Mouse (Mus musculus): Measurements from ENCODE around the gene Hnf1b. TPM values are rescaled to one million over a fixed set of nuclear protein-coding genes. Genes with fewer than 3 reads are reported as not detected.

The Hnf1b gene
- polyA plus RNA-seq, 1 experiment from 2014 or later, result 0.14 TPM

DNA sequence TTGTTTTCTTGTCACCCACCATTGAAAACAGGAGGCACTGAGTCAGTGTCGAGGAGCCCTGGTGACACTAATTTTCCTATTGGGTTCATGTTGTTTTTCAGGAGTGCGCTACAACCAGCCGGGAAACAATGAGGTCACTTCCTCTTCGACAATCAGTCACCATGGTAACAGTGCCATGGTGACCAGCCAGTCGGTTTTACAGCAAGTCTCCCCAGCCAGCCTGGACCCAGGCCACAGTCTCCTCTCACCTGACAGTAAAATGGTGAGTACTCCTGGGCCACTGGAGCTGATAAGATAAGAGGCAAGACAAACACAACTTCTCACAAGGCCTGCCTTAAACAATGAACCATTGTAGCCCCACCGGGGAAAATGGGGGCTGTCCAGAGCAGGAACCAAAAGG, 32.7 kb downstream of the Hnf1b start:
- 49% methylated on average over 6 of the region's 6 CpGs for WGBS
- H3K27me3 ChIP-seq (replicated peaks; ENCODE audit: control insufficient read depth, insufficient read depth, low read length), result no peaks in the 10 kb centered on the region
- no peaks in the 10 kb centered on the region for H3K9me3 ChIP-seq (replicated peaks; ENCODE audit: control insufficient read depth, low read length)
- no peak overlapping the region for H3K9ac ChIP-seq (ENCODE audit: low read length)
- no peak overlapping the region for H3K27ac ChIP-seq (ENCODE audit: low read depth, low read length)
- H3K4me3 ChIP-seq (ENCODE audit: low read depth, low read length), result no peak overlapping the region
- no peak overlapping the region for H3K4me2 ChIP-seq (ENCODE audit: low read length)
- no peak for ATAC-seq
- no peaks in the 10 kb centered on the region for H3K36me3 ChIP-seq (ENCODE audit: control insufficient read depth, insufficient read depth, low read length)
- DNase-seq (ENCODE audit: low spot score), result peak; percentile 45
- no peaks in the 10 kb centered on the region for H3K4me1 ChIP-seq (ENCODE audit: control insufficient read depth, insufficient read depth, low read length)

GRCm38 (mm10) chr11:83883074-83883473, 33.2 kb downstream of the Hnf1b start:
- H3K9me3 ChIP-seq (replicated peaks; ENCODE audit: control insufficient read depth, low read length), result no peaks in the 10 kb centered on the region
- 83% methylated on average over 6 of the region's 6 CpGs for WGBS

DNA sequence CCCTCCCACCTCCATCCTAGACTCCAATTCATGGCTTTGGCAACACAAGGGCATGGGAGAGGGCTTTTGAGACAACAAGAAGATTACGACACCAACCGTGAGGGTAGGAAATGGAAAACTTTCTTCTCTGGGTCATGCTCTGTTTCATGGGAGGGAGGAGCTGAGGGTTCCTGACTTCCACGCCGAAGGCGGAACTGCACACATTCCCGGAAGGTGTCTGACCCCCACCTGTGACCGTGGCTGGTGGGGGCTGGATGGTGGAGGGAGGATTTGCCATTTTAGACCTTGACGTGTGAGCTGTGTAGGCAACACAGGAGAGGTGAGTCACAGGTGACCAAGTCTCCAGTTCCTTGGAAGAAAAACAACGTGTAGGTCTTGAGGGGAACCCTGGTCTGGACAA, 33.9 kb downstream of the Hnf1b start:
- Histone ChIP-seq H3K9me3 (replicated peaks; ENCODE audit: control insufficient read depth, low read length) (no peaks in the 10 kb centered on the region), H3K4me3 (ENCODE audit: low read depth, low read length) (no peak overlapping the region), H3K9ac (ENCODE audit: low read length) (no peak overlapping the region), H3K36me3 (ENCODE audit: control insufficient read depth, insufficient read depth, low read length) (no peaks in the 10 kb centered on the region), H3K4me1 (ENCODE audit: control insufficient read depth, insufficient read depth, low read length) (no peaks in the 10 kb centered on the region), H3K27ac (ENCODE audit: low read depth, low read length) (no peak overlapping the region), H3K4me2 (ENCODE audit: low read length) (no peak overlapping the region), H3K27me3 (replicated peaks; ENCODE audit: control insufficient read depth, insufficient read depth, low read length) (no peaks in the 10 kb centered on the region)
- DNase-seq (ENCODE audit: low spot score), result no peak
- WGBS, result 87% methylated on average over 9 of the region's 9 CpGs
- ATAC-seq, result no peak

More at GRCm38 (mm10) chr11:83883074-83883473, 33.2 kb downstream of the Hnf1b start:
- Histone ChIP-seq H3K27me3 (replicated peaks; ENCODE audit: control insufficient read depth, insufficient read depth, low read length) (no peaks in the 10 kb centered on the region), H3K4me1 (ENCODE audit: control insufficient read depth, insufficient read depth, low read length) (no peaks in the 10 kb centered on the region), H3K36me3 (ENCODE audit: control insufficient read depth, insufficient read depth, low read length) (no peaks in the 10 kb centered on the region), H3K4me3 (ENCODE audit: low read depth, low read length) (no peak overlapping the region), H3K4me2 (ENCODE audit: low read length) (no peak overlapping the region), H3K27ac (ENCODE audit: low read depth, low read length) (no peak overlapping the region), H3K9ac (ENCODE audit: low read length) (no peak overlapping the region)
- DNase-seq (ENCODE audit: low spot score), result no peak
- no peak for ATAC-seq

- H3K27ac ChIP-seq (ENCODE audit: low read depth, low read length), result no peak overlapping the region
- ATAC-seq (no peak), DNase-seq (ENCODE audit: low spot score) (no peak)
- no peaks in the 10 kb centered on the region for H3K36me3 ChIP-seq (ENCODE audit: control insufficient read depth, insufficient read depth, low read length)
- H3K4me3 ChIP-seq (ENCODE audit: low read depth, low read length), result no peak overlapping the region
- H3K9me3 ChIP-seq (replicated peaks; ENCODE audit: control insufficient read depth, low read length), result no peaks in the 10 kb centered on the region
- H3K9ac ChIP-seq (ENCODE audit: low read length), result no peak overlapping the region
- no peaks in the 10 kb centered on the region for H3K4me1 ChIP-seq (ENCODE audit: control insufficient read depth, insufficient read depth, low read length)
- 93% methylated on average over 8 of the region's 8 CpGs for WGBS
- no peaks in the 10 kb centered on the region for H3K27me3 ChIP-seq (replicated peaks; ENCODE audit: control insufficient read depth, insufficient read depth, low read length)
- H3K4me2 ChIP-seq (ENCODE audit: low read length), result no peak overlapping the region
These were observed 35.3 kb downstream of the Hnf1b start for GRCm38 (mm10) chr11:83885175-83885574.

DNA sequence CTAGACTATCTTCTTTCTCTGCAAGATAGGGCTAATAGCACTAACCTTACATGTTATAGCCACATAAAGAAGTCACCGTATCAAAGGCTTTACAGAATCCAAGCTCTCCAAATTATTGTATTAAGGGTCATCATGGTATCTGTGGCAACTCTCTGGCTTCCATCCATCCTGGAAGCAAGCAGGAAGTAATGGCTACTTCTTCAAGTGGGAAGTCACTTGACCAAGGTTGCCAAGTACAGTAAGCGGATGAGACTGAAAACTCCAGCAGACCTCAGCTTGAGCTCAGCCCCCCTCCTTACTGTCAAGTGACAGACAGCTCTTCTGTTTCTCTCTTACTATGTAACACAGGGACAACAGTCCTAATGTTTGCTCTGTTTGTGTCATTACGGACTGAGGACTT, 36.9 kb downstream of the Hnf1b start:
- Histone ChIP-seq H3K9ac (ENCODE audit: low read length) (no peak overlapping the region), H3K4me2 (ENCODE audit: low read length) (no peak overlapping the region), H3K27me3 (replicated peaks; ENCODE audit: control insufficient read depth, insufficient read depth, low read length) (no peaks in the 10 kb centered on the region), H3K9me3 (replicated peaks; ENCODE audit: control insufficient read depth, low read length) (no peaks in the 10 kb centered on the region), H3K36me3 (ENCODE audit: control insufficient read depth, insufficient read depth, low read length) (no peaks in the 10 kb centered on the region), H3K4me3 (ENCODE audit: low read depth, low read length) (no peak overlapping the region), H3K4me1 (ENCODE audit: control insufficient read depth, insufficient read depth, low read length) (no peaks in the 10 kb centered on the region), H3K27ac (ENCODE audit: low read depth, low read length) (no peak overlapping the region)
- no peak for DNase-seq (ENCODE audit: low spot score)
- WGBS, result 83% methylated on average over 3 of the region's 3 CpGs
- ATAC-seq, result no peak

GRCm38 (mm10) chr11:83891366-83891765, 41.5 kb downstream of the Hnf1b start:
- no peak for ATAC-seq
- no peak for DNase-seq (ENCODE audit: low spot score)
- no peaks in the 10 kb centered on the region for H3K9me3 ChIP-seq (replicated peaks; ENCODE audit: control insufficient read depth, low read length)
- H3K4me2 ChIP-seq (ENCODE audit: low read length), result no peak overlapping the region
- H3K4me1 ChIP-seq (ENCODE audit: control insufficient read depth, insufficient read depth, low read length), result no peaks in the 10 kb centered on the region
- H3K36me3 ChIP-seq (ENCODE audit: control insufficient read depth, insufficient read depth, low read length), result no peaks in the 10 kb centered on the region
- H3K9ac ChIP-seq (ENCODE audit: low read length), result no peak overlapping the region
- no peaks in the 10 kb centered on the region for H3K27me3 ChIP-seq (replicated peaks; ENCODE audit: control insufficient read depth, insufficient read depth, low read length)
- H3K27ac ChIP-seq (ENCODE audit: low read depth, low read length), result no peak overlapping the region
- WGBS, result 58% methylated on average over 6 of the region's 6 CpGs
- no peak overlapping the region for H3K4me3 ChIP-seq (ENCODE audit: low read depth, low read length)

- Histone ChIP-seq H3K4me1 (ENCODE audit: control insufficient read depth, insufficient read depth, low read length) (no peaks in the 10 kb centered on the region), H3K4me3 (ENCODE audit: low read depth, low read length) (no peak overlapping the region), H3K27ac (ENCODE audit: low read depth, low read length) (no peak overlapping the region), H3K27me3 (replicated peaks; ENCODE audit: control insufficient read depth, insufficient read depth, low read length) (no peaks in the 10 kb centered on the region), H3K4me2 (ENCODE audit: low read length) (no peak overlapping the region), H3K9me3 (replicated peaks; ENCODE audit: control insufficient read depth, low read length) (no peaks in the 10 kb centered on the region), H3K36me3 (ENCODE audit: control insufficient read depth, insufficient read depth, low read length) (no peaks in the 10 kb centered on the region), H3K9ac (ENCODE audit: low read length) (no peak overlapping the region)
- ATAC-seq, result no peak
- no peak for DNase-seq (ENCODE audit: low spot score)
- 83% methylated on average over 9 of the region's 9 CpGs for WGBS
These were observed 43.5 kb downstream of the Hnf1b start for GRCm38 (mm10) chr11:83893325-83893724.

- DNase-seq (ENCODE audit: low spot score) (no peak), ATAC-seq (no peak)
- WGBS, result 84% methylated on average over 16 of the region's 16 CpGs
- Histone ChIP-seq H3K36me3 (ENCODE audit: control insufficient read depth, insufficient read depth, low read length) (no peaks in the 10 kb centered on the region), H3K9ac (ENCODE audit: low read length) (no peak overlapping the region), H3K4me3 (ENCODE audit: low read depth, low read length) (no peak overlapping the region), H3K9me3 (replicated peaks; ENCODE audit: control insufficient read depth, low read length) (no peaks in the 10 kb centered on the region), H3K27ac (ENCODE audit: low read depth, low read length) (no peak overlapping the region), H3K27me3 (replicated peaks; ENCODE audit: control insufficient read depth, insufficient read depth, low read length) (no peaks in the 10 kb centered on the region), H3K4me2 (ENCODE audit: low read length) (no peak overlapping the region), H3K4me1 (ENCODE audit: control insufficient read depth, insufficient read depth, low read length) (no peaks in the 10 kb centered on the region)
These were observed 46.9 kb downstream of the Hnf1b start for GRCm38 (mm10) chr11:83896430-83897410.

DNA sequence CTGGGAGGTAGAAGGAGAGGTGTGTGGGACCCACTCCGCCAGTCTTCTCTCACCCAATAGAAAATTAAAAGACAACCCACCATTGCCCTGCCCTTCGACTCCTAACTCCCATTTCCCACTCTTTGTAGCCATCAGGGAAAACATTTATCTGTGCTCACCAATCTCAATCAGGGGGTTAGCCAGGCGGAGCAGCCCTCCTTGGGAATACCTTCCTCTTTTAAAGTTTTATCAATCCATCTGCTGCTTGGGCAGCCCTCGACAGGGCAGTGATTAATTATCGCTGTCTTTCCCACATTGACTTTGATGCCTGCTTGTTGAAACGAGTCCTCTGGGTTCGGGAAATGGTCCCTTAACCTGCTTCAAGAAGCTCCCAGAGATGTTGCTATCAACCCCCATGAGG, 47.7 kb downstream of the Hnf1b start:
- H3K4me2 ChIP-seq (ENCODE audit: low read length), result no peak overlapping the region
- H3K27me3 ChIP-seq (replicated peaks; ENCODE audit: control insufficient read depth, insufficient read depth, low read length), result no peaks in the 10 kb centered on the region
- H3K4me3 ChIP-seq (ENCODE audit: low read depth, low read length), result no peak overlapping the region
- H3K4me1 ChIP-seq (ENCODE audit: control insufficient read depth, insufficient read depth, low read length), result no peaks in the 10 kb centered on the region
- H3K36me3 ChIP-seq (ENCODE audit: control insufficient read depth, insufficient read depth, low read length), result no peaks in the 10 kb centered on the region
- ATAC-seq (no peak), DNase-seq (ENCODE audit: low spot score) (no peak)
- 89% methylated on average over 7 of the region's 7 CpGs for WGBS
- no peaks in the 10 kb centered on the region for H3K9me3 ChIP-seq (replicated peaks; ENCODE audit: control insufficient read depth, low read length)
- H3K27ac ChIP-seq (ENCODE audit: low read depth, low read length), result no peak overlapping the region
- H3K9ac ChIP-seq (ENCODE audit: low read length), result no peak overlapping the region

Data from forebrain, embryonic 14.5 days (tissue).